Mouse (Mus musculus): ENCODE measurements at regions not wholly inside any gene's neighbourhood (a gene's known extent, or its start where the extent isn't known, plus 50 kb on each side); places are given as distances from the start of the nearest gene placed in this dataset.

GRCm38 (mm10) chr15:40388806-40389205 lies 254.6 kb downstream of the 9330182O14Rik start:
- peak; percentile 81 for DNase-seq (ENCODE audit: low read depth, low spot score)

DNA sequence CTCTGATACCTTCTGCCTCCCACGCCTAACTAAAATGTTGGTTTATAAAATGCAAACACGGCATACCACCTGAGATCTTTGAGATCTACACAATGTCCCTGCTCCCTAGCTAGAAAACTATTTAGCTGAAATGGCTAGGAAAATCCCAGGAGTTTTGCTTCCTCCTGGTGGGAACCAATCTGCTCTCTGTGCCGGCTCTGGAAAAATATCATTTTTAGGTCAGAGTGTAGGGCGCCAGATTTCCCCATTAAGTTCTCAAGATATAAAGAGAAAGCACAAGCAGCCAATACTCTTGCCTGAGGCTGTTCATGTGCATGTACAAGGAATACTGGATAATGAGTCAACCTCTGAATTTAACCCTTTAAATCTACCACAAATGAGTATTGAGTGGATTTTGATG lies 301.0 kb downstream of the 9330182O14Rik start:
- DNase-seq (ENCODE audit: low read depth, low spot score): peak; percentile 77

GRCm38 (mm10) chr15:40436688-40437087 lies 302.5 kb downstream of the 9330182O14Rik start:
- no peak for DNase-seq (ENCODE audit: low read depth, low spot score)

- DNase-seq (ENCODE audit: low read depth, low spot score): no peak
Measured at GRCm38 (mm10) chr15:40439827-40440226, 305.7 kb downstream of the 9330182O14Rik start.

- DNase-seq (ENCODE audit: low read depth, low spot score): no peak
Measured at GRCm38 (mm10) chr15:40448623-40449022, 314.5 kb downstream of the 9330182O14Rik start.

- DNase-seq (ENCODE audit: low read depth, low spot score): peak; percentile 56
Measured at GRCm38 (mm10) chr15:40453235-40453634, 319.1 kb downstream of the 9330182O14Rik start.

- peak; percentile 88 for DNase-seq (ENCODE audit: low read depth, low spot score)
Measured at GRCm38 (mm10) chr15:40475659-40476355, 341.6 kb downstream of the 9330182O14Rik start.

- no peak for DNase-seq (ENCODE audit: low read depth, low spot score)
Measured at GRCm38 (mm10) chr15:40480386-40480785, 346.2 kb downstream of the 9330182O14Rik start.

DNA sequence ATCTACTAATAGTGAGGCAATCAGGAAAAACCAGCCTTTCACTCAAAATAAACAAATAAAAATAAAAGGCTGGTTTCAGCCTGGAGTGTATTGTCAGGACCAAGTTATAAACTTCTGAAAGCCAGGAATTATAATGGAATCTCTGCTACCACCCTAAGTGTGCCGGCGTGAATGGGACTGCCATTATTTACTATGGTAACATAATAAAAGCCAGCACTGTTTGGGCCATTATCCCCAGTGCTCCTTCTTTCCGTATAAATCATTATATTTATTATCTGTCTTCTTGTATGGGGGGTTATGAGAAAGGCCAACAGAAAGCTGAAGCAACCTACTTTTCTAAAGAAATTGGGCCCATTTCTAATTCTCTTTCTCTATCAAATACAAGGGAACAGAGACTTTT lies 347.1 kb downstream of the 9330182O14Rik start:
- DNase-seq (ENCODE audit: low read depth, low spot score): no peak

DNA sequence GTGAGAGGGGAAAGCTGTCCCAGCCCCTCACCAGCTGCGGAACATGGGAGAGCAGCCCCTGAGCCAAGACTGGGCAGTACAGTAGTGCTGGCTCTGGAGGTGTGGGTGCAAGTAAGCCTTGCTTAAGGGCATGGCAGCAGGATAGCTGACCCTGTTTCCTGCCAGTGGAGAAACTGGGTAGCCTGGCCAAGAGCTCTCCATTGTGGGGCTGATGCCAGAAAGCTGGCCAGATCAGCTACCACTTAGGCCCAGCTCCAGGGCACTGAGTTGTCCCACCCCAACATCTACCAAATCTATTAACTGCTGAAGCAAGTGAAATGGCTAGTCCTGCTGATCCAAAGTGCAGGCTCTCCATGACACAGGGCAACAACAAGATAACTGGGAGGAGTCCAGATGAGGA lies 351.8 kb downstream of the 9330182O14Rik start:
- DNase-seq (ENCODE audit: low read depth, low spot score): peak; percentile 28

- no peak for DNase-seq (ENCODE audit: low read depth, low spot score)
Measured at GRCm38 (mm10) chr15:40501180-40502125, 367.3 kb downstream of the 9330182O14Rik start.

- no peak for DNase-seq (ENCODE audit: low read depth, low spot score)
Measured at GRCm38 (mm10) chr15:40510826-40511225, 376.7 kb downstream of the 9330182O14Rik start.

GRCm38 (mm10) chr15:40524350-40524749 lies 390.2 kb downstream of the 9330182O14Rik start:
- DNase-seq (ENCODE audit: low read depth, low spot score): no peak

DNA sequence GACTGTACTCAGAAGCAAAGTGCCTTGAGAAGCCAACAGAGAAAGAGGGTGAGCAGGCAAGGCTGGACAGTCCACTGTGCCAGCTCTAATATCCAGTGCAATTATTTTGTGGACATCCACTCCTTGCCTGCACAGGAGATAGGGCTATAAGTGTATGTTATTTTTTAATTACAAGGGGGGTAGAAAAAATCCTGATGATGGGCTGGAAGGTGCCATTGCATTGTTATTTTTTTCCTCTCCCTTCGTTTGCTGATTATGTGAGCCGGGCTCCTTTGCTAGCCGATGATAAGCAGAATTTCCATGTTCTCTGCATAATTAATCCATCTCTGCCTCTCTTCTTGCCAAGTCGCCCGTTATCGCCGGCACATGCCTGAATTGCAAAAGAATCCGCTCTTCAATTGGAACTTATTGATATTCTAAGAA lies 399.3 kb downstream of the 9330182O14Rik start:
- peak; percentile 57 for DNase-seq (ENCODE audit: low read depth, low spot score)

- peak; percentile 65 for DNase-seq (ENCODE audit: low read depth, low spot score)
Measured at GRCm38 (mm10) chr15:40561661-40562060, 427.5 kb downstream of the 9330182O14Rik start.

DNA sequence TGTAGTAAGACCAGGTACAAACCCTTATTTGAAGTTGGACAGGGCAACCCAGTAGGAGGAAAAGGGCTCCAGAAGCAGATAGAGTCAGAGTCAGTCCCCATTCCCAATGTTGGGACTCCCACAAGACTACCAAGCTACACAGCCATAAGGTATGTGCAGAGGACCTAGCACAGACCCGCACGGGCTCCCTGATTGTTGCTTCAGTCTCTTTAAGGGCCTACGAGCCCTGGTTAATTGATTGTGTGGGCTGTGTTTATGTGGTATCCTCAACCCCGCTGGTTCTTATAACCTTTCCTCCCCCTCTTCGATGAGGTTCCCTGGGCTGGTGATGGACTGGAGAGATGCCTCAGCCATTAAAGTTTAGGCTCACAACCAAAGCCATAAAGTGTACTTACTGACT lies 431.6 kb downstream of the 9330182O14Rik start:
- DNase-seq (ENCODE audit: low read depth, low spot score): no peak

DNA sequence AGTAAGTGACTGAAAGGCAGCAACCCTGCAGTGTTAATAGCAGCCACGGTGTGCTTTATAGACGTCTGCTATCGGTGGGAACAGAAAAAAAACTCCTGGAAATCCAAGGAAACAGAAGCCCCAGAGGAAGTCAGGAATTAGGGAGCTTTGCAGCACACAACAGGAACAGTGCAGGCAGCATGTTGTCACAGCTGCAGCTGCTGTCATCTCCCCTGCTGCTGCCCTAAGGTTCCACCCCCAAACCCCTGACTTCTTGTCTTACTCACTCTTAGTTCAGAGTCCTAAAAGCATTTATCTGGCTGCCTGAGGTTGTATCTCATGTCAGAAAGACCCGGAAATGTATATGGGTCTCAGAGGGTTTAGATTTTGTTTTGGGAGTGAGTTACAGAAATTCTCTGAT lies 432.3 kb downstream of the 9330182O14Rik start:
- DNase-seq (ENCODE audit: low read depth, low spot score): peak; percentile 18

- DNase-seq (ENCODE audit: low read depth, low spot score): peak; percentile 90
Measured at GRCm38 (mm10) chr15:40568701-40569100, 434.5 kb downstream of the 9330182O14Rik start.
